Mouse (Mus musculus) heart, adult 2 months (tissue): ENCODE data around the gene Cep68.

Source experiments
- EP300 ChIP-seq: fragments of 200-500 bp; IDR thresholded peaks from 2 replicates; pipeline ENCODE4 v1.6.1; 2011; ENCODE audit warnings: low read depth, low read length, control low read depth; ENCODE audit not compliant: insufficient read depth
- POLR2A ChIP-seq: fragments of 200-500 bp; IDR thresholded peaks from 2 replicates; pipeline ENCODE4 v1.6.1; 2011; ENCODE audit warnings: mild to moderate bottlenecking, low read depth, low read length, control low read depth; ENCODE audit not compliant: insufficient read depth

DNA sequence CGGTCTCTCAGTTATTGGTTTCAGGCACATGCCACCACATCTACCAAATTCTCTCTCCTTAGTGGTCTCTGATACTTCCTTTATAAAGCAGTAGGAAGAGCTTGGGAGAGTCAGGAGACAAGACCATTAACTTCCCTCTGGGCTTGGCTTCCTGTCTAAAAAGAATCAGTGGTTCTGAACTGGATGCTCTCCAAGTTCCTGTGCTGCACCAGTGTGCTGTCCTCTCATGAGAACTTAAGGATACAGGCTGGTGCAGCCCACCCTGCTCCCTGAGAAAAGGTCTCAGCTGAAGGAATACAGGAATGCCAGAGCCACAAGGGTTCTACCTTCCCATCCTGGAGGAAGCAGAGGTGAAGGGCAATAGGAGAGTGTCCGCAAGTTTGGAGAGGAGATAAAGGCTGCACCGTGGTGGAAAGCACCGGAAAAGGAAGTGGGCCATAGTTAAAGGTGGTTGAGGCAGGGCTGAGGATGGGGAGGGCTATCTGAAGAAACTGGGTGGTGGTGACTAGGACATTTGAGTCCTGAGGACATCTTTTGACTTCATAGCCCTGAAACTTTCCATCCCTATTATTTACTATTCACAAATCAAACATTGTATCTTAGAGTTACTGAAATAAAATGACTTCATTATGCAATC is 56.0 kb downstream of the Cep68 start:
- TF ChIP-seq POLR2A (no peak), EP300 (no peak)
